In genomic region chr1:76897431-76897830, GRCm38 (mm10) we compare ENCODE assay signal across 29 mouse cellular contexts.
DNase-seq lines count a peak whose midpoint lies in the region; ATAC-seq lines count a peak whose summit lies in the region.
"Had no signal": no experiment of that assay in that cellular context is flagged by ENCODE, and none has a peak within 500 bp of the region (broad histone marks: within the 10 kb centered on the region; RNA-seq: fewer than 3 reads in every experiment).

No protein-coding gene starts in this region.

- H3K9me3 ChIP-seq in limb, embryonic 11.5 days (ENCODE audit: control insufficient read depth, low read length): no peaks in the 10 kb centered on the region
- H3K9me3 ChIP-seq: embryonic facial prominence, embryonic 12.5 days; forebrain, embryonic 12.5 days; heart, embryonic 12.5 days; heart, embryonic 15.5 days; hindbrain, embryonic 10.5 days; hindbrain, embryonic 13.5 days; intestine, embryonic 15.5 days had no signal

- no peaks in the 10 kb centered on the region for H3K36me3 ChIP-seq in limb, embryonic 11.5 days (ENCODE audit: control insufficient read depth, insufficient read depth, low read length)
- H3K36me3 ChIP-seq: embryonic facial prominence, embryonic 12.5 days; forebrain, embryonic 12.5 days; heart, embryonic 12.5 days; heart, embryonic 15.5 days; hindbrain, embryonic 10.5 days; hindbrain, embryonic 13.5 days; intestine, embryonic 15.5 days had no signal

- no peak overlapping the region for H3K9ac ChIP-seq in limb, embryonic 11.5 days (ENCODE audit: low read length)
- H3K9ac ChIP-seq: embryonic facial prominence, embryonic 12.5 days; forebrain, embryonic 12.5 days; heart, embryonic 12.5 days; heart, embryonic 15.5 days; hindbrain, embryonic 13.5 days; intestine, embryonic 15.5 days had no signal

- peaks cover 18% of the 10 kb centered on the region for H3K4me1 ChIP-seq in limb, embryonic 11.5 days (ENCODE audit: control insufficient read depth, insufficient read depth, low read length)
- H3K4me1 ChIP-seq: forebrain, embryonic 12.5 days; heart, embryonic 12.5 days; heart, embryonic 15.5 days; hindbrain, embryonic 13.5 days; intestine, embryonic 15.5 days had no signal

- H3K27me3 ChIP-seq in limb, embryonic 11.5 days (ENCODE audit: control insufficient read depth, insufficient read depth, low read length): no peaks in the 10 kb centered on the region
- H3K27me3 ChIP-seq: embryonic facial prominence, embryonic 12.5 days; heart, embryonic 12.5 days; heart, embryonic 15.5 days; hindbrain, embryonic 13.5 days; intestine, embryonic 15.5 days had no signal

- WGBS in limb, embryonic 11.5 days: 57% methylated on average over 4 of the region's 7 CpGs

- H3K27ac ChIP-seq in limb, embryonic 11.5 days (replicated peaks; ENCODE audit: low read depth, low read length): peak overlapping the region; percentile 36; the same call in 1 of the 2 replicates
- H3K27ac ChIP-seq: forebrain, embryonic 12.5 days; gastrocnemius, adult 2 months; heart, embryonic 15.5 days; hindbrain, embryonic 10.5 days; hindbrain, embryonic 13.5 days; intestine, embryonic 15.5 days had no signal

- no peak for ATAC-seq in limb, embryonic 11.5 days (ENCODE audit: insufficient number of reproducible peaks, low FRiP score, low TSS enrichment, low read depth)
- no peak for ATAC-seq in megakaryocyte, adult 5-6 weeks (ENCODE audit: poor library complexity, severe bottlenecking)
- ATAC-seq: activated CD4-positive, CD25-positive, alpha-beta regulatory T cell, adult 4 months; forebrain, embryonic 16.5 days; hindbrain, embryonic 16.5 days; intestine, embryonic 15.5 days had no signal

- H3K4me2 ChIP-seq in limb, embryonic 11.5 days (ENCODE audit: low read depth, severe bottlenecking): no peak overlapping the region
- H3K4me2 ChIP-seq: embryonic facial prominence, embryonic 12.5 days; forebrain, embryonic 12.5 days; heart, embryonic 12.5 days; heart, embryonic 15.5 days; hindbrain, embryonic 13.5 days; intestine, embryonic 15.5 days had no signal

- H3K4me3 ChIP-seq in limb, embryonic 11.5 days (ENCODE audit: low read depth, low read length): no peak overlapping the region
- H3K4me3 ChIP-seq: embryonic facial prominence, embryonic 12.5 days; erythroblast, embryonic 14.5 days; forebrain, embryonic 12.5 days; gastrocnemius, adult 2 months; heart, embryonic 12.5 days; heart, embryonic 15.5 days; hindbrain, embryonic 10.5 days; hindbrain, embryonic 13.5 days; intestine, embryonic 15.5 days had no signal

- peak; percentile 8 for DNase-seq in embryo, embryonic 11 days
- DNase-seq in embryo, embryonic 10.5 days (ENCODE audit: low spot score): no peak
- DNase-seq in retina, postnatal 1 day: peak; percentile 69
- DNase-seq in retina, embryonic 14.5 days (ENCODE audit: low spot score): no peak
- DNase-seq in limb, embryonic 11.5 days (ENCODE audit: low spot score): no peak
- no peak for DNase-seq in urinary bladder, postnatal 10 days (ENCODE audit: low spot score)
- no peak for DNase-seq in heart, adult 11 months
- DNase-seq: adrenal gland, adult 8-10 months; adrenal gland, postnatal 25 days; cerebellum, adult 11-12 months; cerebellum, adult 9-10 months; cerebellum, postnatal 14 days; gastrocnemius, adult 2 months; gastrocnemius, postnatal 14 days; heart, adult 18-20 months; heart, postnatal 10 days; heart, postnatal 36 days had no signal

Comparison
In these comparisons a context has a peak if more than half of its experiments do, and no peak if none do; other contexts are left out.
1. DNase-seq: peak in embryo, embryonic 11 days (single experiment) and retina, postnatal 1 day (single experiment); none in embryo, embryonic 10.5 days (single experiment), retina, embryonic 14.5 days (single experiment), limb, embryonic 11.5 days (single experiment), urinary bladder, postnatal 10 days (single experiment) and heart, adult 11 months (single experiment).